Mouse (Mus musculus) forebrain, postnatal 0 days (tissue): ENCODE results near the gene Hand2. TPM values are rescaled to one million over a fixed set of nuclear protein-coding genes. Genes with fewer than 3 reads are reported as not detected.

Experiments used
- ATAC-seq: fragments of 200-750 bp; cut with Nextera tagmentation; 2 replicates; pipeline ENCODE4 v1.8.0; 2017; ENCODE audit warnings: mild to moderate bottlenecking, moderate library complexity
- DNase-seq: peaks from one replicate; pipeline ENCODE4 v3.0.0-alpha.2; 2015
- H3K27ac ChIP-seq: fragments of 300-500 bp; sonication (generic); 2 replicates; pipeline ENCODE4 v1.5.1; 2014; ENCODE audit warnings: low read depth, mild to moderate bottlenecking, antibody characterized with exemption, low read length, moderate library complexity, mixed read lengths
- H3K27me3 ChIP-seq: fragments of 300-500 bp; sonication (generic); 2 replicates; pipeline ENCODE4 v1.6.1; 2014; ENCODE audit warnings: mild to moderate bottlenecking, low read length, mixed read lengths; ENCODE audit not compliant: insufficient read depth
- H3K36me3 ChIP-seq: fragments of 300-500 bp; sonication (generic); 2 replicates; pipeline ENCODE4 v1.6.1; 2014; ENCODE audit warnings: mild to moderate bottlenecking, moderate library complexity; ENCODE audit not compliant: insufficient read depth
- H3K4me1 ChIP-seq: fragments of 300-500 bp; sonication (generic); 2 replicates; pipeline ENCODE4 v1.6.1; 2014; ENCODE audit warnings: antibody characterized with exemption; ENCODE audit not compliant: insufficient read depth
- H3K4me2 ChIP-seq: fragments of 300-500 bp; sonication (generic); 2 replicates; pipeline ENCODE4 v1.6.1; 2014; ENCODE audit warnings: low read depth, mild to moderate bottlenecking, moderate library complexity
- H3K4me3 ChIP-seq: fragments of 300-500 bp; sonication (generic); 2 replicates; pipeline ENCODE4 v1.5.1; 2014; ENCODE audit warnings: low read depth, low read length, mixed read lengths
- H3K9ac ChIP-seq: fragments of 300-500 bp; sonication (generic); 2 replicates; pipeline ENCODE4 v1.6.1; 2014; ENCODE audit warnings: mild to moderate bottlenecking
- H3K9me3 ChIP-seq: fragments of 300-500 bp; sonication (generic); 2 replicates; pipeline ENCODE4 v1.6.1; 2016; ENCODE audit warnings: low read length
- CTCF ChIP-seq: sonication (generic); IDR thresholded peaks from 2 replicates; pipeline ENCODE4 v1.5.1; 2016; ENCODE audit warnings: antibody characterized with exemption, control low read depth, low read depth
- WGBS: fragments of 180-500 bp; shearing (Covaris S2); extraction: QIAGEN DNeasy Blood & Tissue Kit; methylation state at CpG from one replicate; pipeline ENCODE4 v1.1.7; 2014; 5-methylcytosine and 5-hydroxymethylcytosine counted together
- polyA plus RNA-seq: library from polyadenylated mRNA; unstranded; fragments of >200 nt; fragmentation: Nextera tagmentation; extraction: Ambion mirVana; gene quantifications from 2 replicates; pipeline ENCODE4 v1.2.1, GENCODE M21; 2015
- total RNA-seq: library from RNA; depleted of rRNA; stranded (reverse); fragments of >200 nt; gene quantifications from 2 replicates; pipeline ENCODE4 v1.2.3, GENCODE M21; 2014

Gene Hand2
- total and polyA plus RNA-seq, 2 experiments from 2014 or later = not detected

DNA sequence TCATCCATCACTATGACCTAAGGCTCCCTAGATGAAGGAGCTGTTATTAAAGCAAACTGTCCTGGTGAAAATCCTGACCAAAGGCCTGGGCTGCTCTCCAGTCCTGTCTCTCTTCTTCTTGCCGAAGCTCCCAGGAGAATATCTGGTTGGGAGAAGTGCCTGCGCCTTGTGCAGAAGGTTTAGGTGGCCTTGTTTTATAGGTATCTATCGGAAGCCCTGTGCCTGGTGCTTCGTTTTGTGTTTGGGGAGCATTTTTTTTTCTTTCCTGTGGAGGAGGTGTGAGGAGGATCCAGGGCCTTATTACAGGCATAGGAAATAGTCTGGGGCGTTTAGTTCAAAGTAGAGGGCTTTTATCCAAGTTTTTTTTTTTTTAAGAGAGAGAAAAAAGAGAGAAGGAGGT lies 3.9 kb downstream of the Hand2 start:
- peaks cover 91% of the 10 kb centered on the region for H3K27me3 ChIP-seq
- TF ChIP-seq CTCF = no peak
- 4% methylated on average over 5 of the region's 5 CpGs for WGBS
- H3K9me3 ChIP-seq = 0 out of 2 replicates have a peak, but pooled peaks cover 5% of the 10 kb centered on the region
- H3K4me1 ChIP-seq = no peaks in the 10 kb centered on the region
- no peak overlapping the region for H3K4me2 ChIP-seq
- no peak overlapping the region for H3K27ac ChIP-seq
- ATAC-seq (no peak), DNase-seq (peak; percentile 30)
- no peak overlapping the region for H3K9ac ChIP-seq
- H3K36me3 ChIP-seq = no peaks in the 10 kb centered on the region
- H3K4me3 ChIP-seq = no peak overlapping the region

GRCm38 (mm10) chr8:57325111-57325891 lies 4.5 kb downstream of the Hand2 start:
- no peaks in the 10 kb centered on the region for H3K36me3 ChIP-seq
- ATAC-seq (no peak), DNase-seq (peak; percentile 35)
- no peak overlapping the region for H3K4me3 ChIP-seq
- H3K27ac ChIP-seq = no peak overlapping the region
- no peak overlapping the region for H3K4me2 ChIP-seq
- TF ChIP-seq CTCF = no peak
- H3K4me1 ChIP-seq = no peaks in the 10 kb centered on the region
- 2% methylated on average over 21 of the region's 21 CpGs for WGBS
- peaks cover 90% of the 10 kb centered on the region for H3K27me3 ChIP-seq
- H3K9ac ChIP-seq = no peak overlapping the region
- 0 out of 2 replicates have a peak, but pooled peaks cover 5% of the 10 kb centered on the region for H3K9me3 ChIP-seq

GRCm38 (mm10) chr8:57326091-57327065 lies 5.6 kb downstream of the Hand2 start:
- ATAC-seq = no peak
- Histone ChIP-seq H3K36me3 (no peaks in the 10 kb centered on the region), H3K4me3 (no peak overlapping the region), H3K9me3 (0 out of 2 replicates have a peak, but pooled peaks cover 5% of the 10 kb centered on the region), H3K4me2 (no peak overlapping the region), H3K9ac (no peak overlapping the region), H3K27ac (no peak overlapping the region), H3K27me3 (peaks cover 87% of the 10 kb centered on the region), H3K4me1 (no peaks in the 10 kb centered on the region)
- no peak for TF ChIP-seq CTCF
- no peak for DNase-seq
- 6% methylated on average over 27 of the region's 27 CpGs for WGBS

DNA sequence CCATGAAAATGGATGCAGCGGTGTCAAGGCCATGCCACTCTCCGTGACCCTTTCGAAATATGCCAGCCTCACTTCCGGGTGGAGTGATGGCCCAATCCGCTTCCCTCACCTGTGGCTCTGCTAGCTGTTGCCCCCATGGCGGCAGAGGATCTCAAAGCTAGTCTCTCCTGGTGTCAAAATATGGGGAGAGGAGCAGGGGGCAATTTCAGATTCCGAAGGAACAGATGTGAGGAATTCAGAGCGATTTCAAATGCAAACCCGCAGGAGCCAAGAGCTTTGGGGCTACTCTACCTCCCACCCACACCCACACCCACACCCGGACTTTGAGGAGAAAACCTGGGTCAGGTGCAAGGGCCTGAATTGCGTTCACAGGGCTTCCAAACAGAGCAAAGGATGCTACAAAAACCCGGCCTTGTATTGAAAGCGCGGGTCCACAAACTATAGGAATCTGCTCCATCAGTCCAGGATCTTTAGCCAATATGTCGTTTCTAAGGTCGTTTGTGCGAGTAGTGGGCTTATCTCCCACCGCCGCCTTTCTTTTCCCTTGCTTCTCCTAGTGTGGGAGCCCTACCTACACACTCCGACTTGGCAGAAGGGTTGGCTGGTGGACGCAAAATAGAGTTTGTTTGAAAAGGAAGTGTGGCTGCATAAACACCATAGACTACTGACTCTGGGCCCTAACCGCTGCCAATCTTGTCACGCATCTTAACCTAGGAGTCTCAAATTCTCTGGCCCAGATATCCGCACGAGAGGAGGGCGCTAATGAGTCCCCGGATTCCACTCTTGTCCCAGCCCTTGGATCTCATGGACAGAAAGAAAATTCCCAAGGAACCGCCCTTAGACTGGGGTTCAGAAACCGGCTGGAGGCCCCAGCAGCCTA lies 6.7 kb downstream of the Hand2 start:
- no peak overlapping the region for H3K4me2 ChIP-seq
- no peaks in the 10 kb centered on the region for H3K36me3 ChIP-seq
- H3K9ac ChIP-seq = no peak overlapping the region
- 3% methylated on average over 29 of the region's 29 CpGs for WGBS
- no peak for TF ChIP-seq CTCF
- DNase-seq (no peak), ATAC-seq (no peak)
- H3K27ac ChIP-seq = no peak overlapping the region
- 0 out of 2 replicates have a peak, but pooled peaks cover 5% of the 10 kb centered on the region for H3K9me3 ChIP-seq
- no peak overlapping the region for H3K4me3 ChIP-seq
- H3K4me1 ChIP-seq = no peaks in the 10 kb centered on the region
- peaks cover 88% of the 10 kb centered on the region for H3K27me3 ChIP-seq

GRCm38 (mm10) chr8:57328161-57328920 lies 7.6 kb downstream of the Hand2 start:
- Histone ChIP-seq H3K4me3 (0 out of 2 replicates have a peak overlapping the region, but pooled peaks have one; percentile 9), H3K4me1 (no peaks in the 10 kb centered on the region), H3K27me3 (peaks cover 87% of the 10 kb centered on the region), H3K4me2 (peak overlapping the region; percentile 13; the same call in 1 of the 2 replicates), H3K9me3 (0 out of 2 replicates have a peak, but pooled peaks cover 5% of the 10 kb centered on the region), H3K36me3 (no peaks in the 10 kb centered on the region), H3K27ac (no peak overlapping the region), H3K9ac (no peak overlapping the region)
- under 1% methylated on average over 42 of the region's 42 CpGs for WGBS
- DNase-seq (no peak), ATAC-seq (peak; percentile 67)
- no peak for TF ChIP-seq CTCF
